ENCODE assay signal across 9 mouse cellular contexts in the genomic region with DNA sequence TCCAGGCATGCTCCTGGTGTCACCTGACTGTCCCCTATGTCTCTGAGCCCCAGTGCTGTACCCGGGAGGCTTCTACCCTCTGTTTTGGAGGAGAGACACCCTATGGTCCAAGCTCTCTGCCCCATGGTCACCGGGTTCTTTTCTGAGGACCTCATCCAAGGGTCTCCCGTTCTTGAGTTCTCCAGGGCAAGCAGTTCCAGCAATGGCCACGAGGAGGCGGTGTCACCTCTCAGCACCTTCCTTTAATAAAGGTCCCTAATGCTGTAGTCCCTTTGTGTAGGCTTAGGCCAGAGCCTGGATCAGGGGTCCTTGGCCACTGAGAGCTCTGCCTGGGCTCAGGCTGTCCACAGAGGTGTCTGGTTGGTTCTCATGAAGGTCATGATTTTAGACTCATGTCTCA. TPM values are rescaled to one million over a fixed set of nuclear protein-coding genes. Genes with fewer than 3 reads are reported as not detected.
A peak's percentile ranks its signal among the peaks of the same experiment; 100 is the strongest.
DNase-seq lines count a peak whose midpoint lies in the region; ATAC-seq and TF ChIP-seq lines count a peak whose summit lies in the region.
"Had no signal": no experiment of that assay in that cellular context is flagged by ENCODE, and none has a peak within 500 bp of the region (broad histone marks: within the 10 kb centered on the region; RNA-seq: fewer than 3 reads in every experiment).

No protein-coding gene starts in this region.

- peak; percentile 81 for TF ChIP-seq RAD21 in CH12.LX (IDR thresholded peaks at IDR 0.05; ENCODE audit: low read depth, low read length)

- in situ Hi-C loops in CH12.LX (cut with MboI; ENCODE audit: low pct_ligation_motif_present, low pct_unique_long_range_greater_than_20kb, low sequenced_read_pairs) = no loop called here

- no peak; the same call in 1 of the 2 replicates for TF ChIP-seq POLR2A in CH12.LX (IDR thresholded peaks at IDR 0.05; ENCODE audit: low read depth, low read length)

- no peak overlapping the region for H3K4me2 ChIP-seq in CH12.LX (ENCODE audit: insufficient read depth, low read depth, poor library complexity, severe bottlenecking)
- no peak overlapping the region for H3K4me2 ChIP-seq in embryonic facial prominence, embryonic 11.5 days (ENCODE audit: low read depth, low read length)
- H3K4me2 ChIP-seq in kidney, embryonic 15.5 days = no peak overlapping the region
- H3K4me2 ChIP-seq: liver, embryonic 15.5 days had no signal

- DNase-seq in left cerebral cortex, adult 18-20 months (ENCODE audit: low spot score in 2 of 2) = peak; percentile 46 to 59
- no peak for DNase-seq in left cerebral cortex, adult 11 months (ENCODE audit: low spot score)
- peak; percentile 69 for DNase-seq in CH12.LX (ENCODE audit: extremely low read depth)
- DNase-seq in adrenal gland, postnatal 14 days = peak; percentile 79
- DNase-seq in embryonic facial prominence, embryonic 11.5 days (ENCODE audit: low spot score) = peak; percentile 80
- peak; percentile 87 for DNase-seq in naive thymus-derived CD4-positive, alpha-beta T cell, adult 2 months (ENCODE audit: low read depth)
- DNase-seq in frontal cortex, postnatal 36 days (ENCODE audit: low spot score in 2 of 2) = no peak

- TF ChIP-seq CTCF in CH12.LX (conservative IDR thresholded peaks at IDR 0.05 in 1 of 2, IDR thresholded peaks at IDR 0.05 in 1 of 2; ENCODE audit: low read depth in 2 of 2, low read length in 2 of 2) = peak; percentile 91 to 99

- no peak for TF ChIP-seq EP300 in CH12.LX (IDR thresholded peaks at IDR 0.05; ENCODE audit: low read length)

- H3K27me3 ChIP-seq in CH12.LX (replicated peaks) = no peaks in the 10 kb centered on the region
- H3K27me3 ChIP-seq in embryonic facial prominence, embryonic 11.5 days (ENCODE audit: control insufficient read depth, insufficient read depth, low read length) = no peaks in the 10 kb centered on the region
- H3K27me3 ChIP-seq in kidney, embryonic 15.5 days = no peaks in the 10 kb centered on the region
- H3K27me3 ChIP-seq: liver, embryonic 15.5 days had no signal

- H3K4me1 ChIP-seq in CH12.LX (ENCODE audit: control insufficient read depth in 1 of 2, insufficient read depth in 2 of 2) = no peaks in the 10 kb centered on the region
- peaks cover under 1% of the 10 kb centered on the region for H3K4me1 ChIP-seq in embryonic facial prominence, embryonic 11.5 days (ENCODE audit: control insufficient read depth, insufficient read depth, low read length)
- H3K4me1 ChIP-seq in kidney, embryonic 15.5 days = peaks cover 42% of the 10 kb centered on the region

- no peak overlapping the region for H3K4me3 ChIP-seq in CH12.LX (replicated peaks in 1 of 3; ENCODE audit: low read depth in 2 of 3, low read length in 2 of 3, poor library complexity in 1 of 3)
- no peak overlapping the region for H3K4me3 ChIP-seq in embryonic facial prominence, embryonic 11.5 days (ENCODE audit: low read depth, low read length)
- no peak overlapping the region for H3K4me3 ChIP-seq in kidney, embryonic 15.5 days (replicated peaks)
- H3K4me3 ChIP-seq: liver, embryonic 15.5 days had no signal

- 19% methylated on average over 5 of the region's 5 CpGs for WGBS in embryonic facial prominence, embryonic 11.5 days
- 16% methylated on average over 5 of the region's 5 CpGs for WGBS in kidney, embryonic 15.5 days

- no peaks in the 10 kb centered on the region for H3K9me3 ChIP-seq in CH12.LX (replicated peaks; ENCODE audit: low read length)
- H3K9me3 ChIP-seq in embryonic facial prominence, embryonic 11.5 days (replicated peaks; ENCODE audit: control insufficient read depth, low read length) = no peaks in the 10 kb centered on the region
- H3K9me3 ChIP-seq in kidney, embryonic 15.5 days (replicated peaks) = no peaks in the 10 kb centered on the region
- H3K9me3 ChIP-seq: liver, embryonic 15.5 days had no signal

- H3K79me2 ChIP-seq in CH12.LX (replicated peaks; ENCODE audit: control insufficient read depth, extremely low read depth, insufficient read depth, poor library complexity, severe bottlenecking) = no peaks in the 10 kb centered on the region

- no peak overlapping the region for H3K27ac ChIP-seq in CH12.LX (ENCODE audit: insufficient read depth, low read depth)
- no peak overlapping the region for H3K27ac ChIP-seq in embryonic facial prominence, embryonic 11.5 days (replicated peaks; ENCODE audit: low read depth, low read length)
- H3K27ac ChIP-seq in kidney, embryonic 15.5 days = 0 out of 2 replicates have a peak overlapping the region, but pooled peaks have one; percentile 29
- H3K27ac ChIP-seq: liver, embryonic 15.5 days had no signal

- dilution Hi-C loops in CH12.LX (cut with MboI; ENCODE audit: extremely low pct_ligation_motif_present, extremely low pct_unique_long_range_greater_than_20kb, low sequenced_read_pairs) = no loop called here

- no peak for ATAC-seq in embryonic facial prominence, embryonic 11.5 days (replicated peaks; ENCODE audit: insufficient number of reproducible peaks, low FRiP score, low TSS enrichment, low read depth)
- no peak for ATAC-seq in kidney, embryonic 15.5 days (replicated peaks; ENCODE audit: low FRiP score)

- no peak overlapping the region for H3K9ac ChIP-seq in CH12.LX (ENCODE audit: insufficient read depth, low read depth)
- H3K9ac ChIP-seq in embryonic facial prominence, embryonic 11.5 days (replicated peaks; ENCODE audit: low read length) = no peak overlapping the region
- no peak overlapping the region for H3K9ac ChIP-seq in kidney, embryonic 15.5 days
- H3K9ac ChIP-seq: liver, embryonic 15.5 days had no signal

- H3K36me3 ChIP-seq in CH12.LX (replicated peaks in 1 of 2; ENCODE audit: control insufficient read depth in 1 of 2, insufficient read depth in 1 of 2, low read length in 1 of 2) = peaks cover 29 to 50% of the 10 kb centered on the region in 2 experiments
- H3K36me3 ChIP-seq in embryonic facial prominence, embryonic 11.5 days (replicated peaks; ENCODE audit: control insufficient read depth, insufficient read depth, low read depth, low read length) = no peaks in the 10 kb centered on the region
- peaks cover 24% of the 10 kb centered on the region for H3K36me3 ChIP-seq in kidney, embryonic 15.5 days

TF ChIP-seq in CH12.LX, 34 proteins besides CTCF, POLR2A, EP300 and RAD21 (continues in another document):
- TF ChIP-seq ETS1 (conservative IDR thresholded peaks at IDR 0.05; ENCODE audit: low read depth, low read length) = no peak
- TF ChIP-seq JUND (conservative IDR thresholded peaks at IDR 0.05; ENCODE audit: low read depth, low read length) = no peak
- TF ChIP-seq KAT2A (IDR thresholded peaks at IDR 0.05; ENCODE audit: insufficient replicate concordance, low read length) = no peak
- TF ChIP-seq ZNF384 (IDR thresholded peaks at IDR 0.05; ENCODE audit: low read depth, low read length) = no peak
- no peak for TF ChIP-seq USF2 (conservative IDR thresholded peaks at IDR 0.05; ENCODE audit: low read depth, low read length)
- no peak for TF ChIP-seq MEF2A (IDR thresholded peaks at IDR 0.05; ENCODE audit: borderline replicate concordance, low read depth, low read length)
- TF ChIP-seq POLR2AphosphoS2 (IDR thresholded peaks at IDR 0.05; ENCODE audit: low read depth, low read length) = no peak
- no peak for TF ChIP-seq ELF1 (IDR thresholded peaks at IDR 0.05; ENCODE audit: low read depth, low read length)
- TF ChIP-seq ZC3H11A (IDR thresholded peaks at IDR 0.05; ENCODE audit: low read depth, low read length) = peak; percentile 15; the same call in 1 of the 2 replicates

RNA-seq across cellular contexts. Expression of a gene that starts 2.3 kb away (rescaled TPM):
- total RNA-seq in left cerebral cortex, adult 18-20 months (2021) = 1 to 10 TPM; 1.1 to 1.2 TPM
- total RNA-seq in CH12.LX (2012; rRNA removed) = 0.13 and 0.34 TPM in 2 replicates
- not detected in 2 replicates for total RNA-seq in CH12.LX (2014; rRNA removed)
- polyA plus RNA-seq in CH12.LX (2012; ENCODE audit: insufficient read length, low read depth) = 0.64 TPM in 1 of 2 replicates, not detected in the other
- total RNA-seq in adrenal gland, postnatal 14 days (2021) = 0.94 and 1.9 TPM in 2 replicates
- 3.4 and 4.1 TPM in 2 replicates for polyA plus RNA-seq in embryonic facial prominence, embryonic 11.5 days (2014; fragmentation: Nextera tagmentation; extraction: Ambion mirVana)
- polyA plus RNA-seq in kidney, embryonic 15.5 days (2015; fragmentation: Nextera tagmentation; extraction: Ambion mirVana) = 26.0 and 29.4 TPM in 2 replicates

RNA-seq across cellular contexts. Expression of a gene that starts 6.3 kb away (rescaled TPM):
- total RNA-seq in left cerebral cortex, adult 18-20 months (2021) = 1 to 10 TPM; 2.7 to 2.8 TPM
- total RNA-seq in CH12.LX (2012; rRNA removed) = 0.29 and 1.1 TPM in 2 replicates
- total RNA-seq in CH12.LX (2014; rRNA removed) = 0.65 and 0.98 TPM in 2 replicates
- polyA plus RNA-seq in CH12.LX (2012; ENCODE audit: insufficient read length, low read depth) = 0.46 and 1.2 TPM in 2 replicates
- total RNA-seq in adrenal gland, postnatal 14 days (2021) = 0.64 and 2.1 TPM in 2 replicates
- polyA plus RNA-seq in embryonic facial prominence, embryonic 11.5 days (2014; fragmentation: Nextera tagmentation; extraction: Ambion mirVana) = 0.63 TPM in 1 of 2 replicates, not detected in the other
- 1.6 and 2.1 TPM in 2 replicates for polyA plus RNA-seq in kidney, embryonic 15.5 days (2015; fragmentation: Nextera tagmentation; extraction: Ambion mirVana)
- polyA plus RNA-seq: liver, embryonic 15.5 days had no signal

RNA-seq across cellular contexts. Expression of a gene that starts 10.9 kb away (rescaled TPM):
- total RNA-seq in left cerebral cortex, adult 18-20 months (2021) = 1 to 10 TPM; 3.1 to 3.8 TPM
- total RNA-seq in CH12.LX (2012; rRNA removed) (1.2 and 1.5 TPM in 2 replicates), CH12.LX (2014; rRNA removed) (0.96 and 1.0 TPM in 2 replicates)
- 3.2 and 3.4 TPM in 2 replicates for polyA plus RNA-seq in CH12.LX (2012; ENCODE audit: insufficient read length, low read depth)
- total RNA-seq in adrenal gland, postnatal 14 days (2021) = 0.48 and 1.6 TPM in 2 replicates
- polyA plus RNA-seq in embryonic facial prominence, embryonic 11.5 days (2014; fragmentation: Nextera tagmentation; extraction: Ambion mirVana) = 2.5 and 4.1 TPM in 2 replicates
- polyA plus RNA-seq in kidney, embryonic 15.5 days (2015; fragmentation: Nextera tagmentation; extraction: Ambion mirVana) = 2.5 and 4.1 TPM in 2 replicates

RNA-seq across cellular contexts. Expression of a gene that starts 10.9 kb away (rescaled TPM):
- 10 to 100 TPM; 87.4 to 97.6 TPM for total RNA-seq in left cerebral cortex, adult 18-20 months (2021)
- total RNA-seq in CH12.LX (2012; rRNA removed) = 131 and 143 TPM in 2 replicates
- 81.7 and 83.0 TPM in 2 replicates for total RNA-seq in CH12.LX (2014; rRNA removed)
- 78.2 and 93.5 TPM in 2 replicates for polyA plus RNA-seq in CH12.LX (2012; ENCODE audit: insufficient read length, low read depth)
- 52.6 and 55.6 TPM in 2 replicates for total RNA-seq in adrenal gland, postnatal 14 days (2021)
- polyA plus RNA-seq in embryonic facial prominence, embryonic 11.5 days (2014; fragmentation: Nextera tagmentation; extraction: Ambion mirVana) = 45.0 and 52.5 TPM in 2 replicates
- 79.7 and 82.2 TPM in 2 replicates for polyA plus RNA-seq in kidney, embryonic 15.5 days (2015; fragmentation: Nextera tagmentation; extraction: Ambion mirVana)

RNA-seq across cellular contexts. Expression of a gene that starts 16.8 kb away (rescaled TPM):
- 10 to 100 TPM; 71.1 to 72.1 TPM for total RNA-seq in left cerebral cortex, adult 18-20 months (2021)
- total RNA-seq in CH12.LX (2012; rRNA removed) = 38.8 and 44.5 TPM in 2 replicates
- 29.5 and 33.1 TPM in 2 replicates for total RNA-seq in CH12.LX (2014; rRNA removed)
- 67.7 and 75.4 TPM in 2 replicates for polyA plus RNA-seq in CH12.LX (2012; ENCODE audit: insufficient read length, low read depth)
- total RNA-seq in adrenal gland, postnatal 14 days (2021) = 40.5 and 43.3 TPM in 2 replicates
- polyA plus RNA-seq in embryonic facial prominence, embryonic 11.5 days (2014; fragmentation: Nextera tagmentation; extraction: Ambion mirVana) = 92.1 and 95.0 TPM in 2 replicates
- polyA plus RNA-seq in kidney, embryonic 15.5 days (2015; fragmentation: Nextera tagmentation; extraction: Ambion mirVana) = 105 and 114 TPM in 2 replicates

Comparison
In these comparisons a context has a peak if more than half of its experiments do, and no peak if none do; other contexts are left out.
1. DNase-seq: peak in left cerebral cortex, adult 18-20 months (2 of 2), CH12.LX (single experiment), adrenal gland, postnatal 14 days (single experiment), embryonic facial prominence, embryonic 11.5 days (single experiment) and naive thymus-derived CD4-positive, alpha-beta T cell, adult 2 months (single experiment); none in left cerebral cortex, adult 11 months (single experiment) and frontal cortex, postnatal 36 days (0 of 2).